Mouse (Mus musculus) embryo, embryonic 10.5 days (tissue): ENCODE data around the gene Slc4a2.

Experiments
- DNase-seq: peaks from one replicate; pipeline ENCODE4 v3.0.0-alpha.2; 2015; ENCODE audit warnings: low spot score

Gene Slc4a2

DNA sequence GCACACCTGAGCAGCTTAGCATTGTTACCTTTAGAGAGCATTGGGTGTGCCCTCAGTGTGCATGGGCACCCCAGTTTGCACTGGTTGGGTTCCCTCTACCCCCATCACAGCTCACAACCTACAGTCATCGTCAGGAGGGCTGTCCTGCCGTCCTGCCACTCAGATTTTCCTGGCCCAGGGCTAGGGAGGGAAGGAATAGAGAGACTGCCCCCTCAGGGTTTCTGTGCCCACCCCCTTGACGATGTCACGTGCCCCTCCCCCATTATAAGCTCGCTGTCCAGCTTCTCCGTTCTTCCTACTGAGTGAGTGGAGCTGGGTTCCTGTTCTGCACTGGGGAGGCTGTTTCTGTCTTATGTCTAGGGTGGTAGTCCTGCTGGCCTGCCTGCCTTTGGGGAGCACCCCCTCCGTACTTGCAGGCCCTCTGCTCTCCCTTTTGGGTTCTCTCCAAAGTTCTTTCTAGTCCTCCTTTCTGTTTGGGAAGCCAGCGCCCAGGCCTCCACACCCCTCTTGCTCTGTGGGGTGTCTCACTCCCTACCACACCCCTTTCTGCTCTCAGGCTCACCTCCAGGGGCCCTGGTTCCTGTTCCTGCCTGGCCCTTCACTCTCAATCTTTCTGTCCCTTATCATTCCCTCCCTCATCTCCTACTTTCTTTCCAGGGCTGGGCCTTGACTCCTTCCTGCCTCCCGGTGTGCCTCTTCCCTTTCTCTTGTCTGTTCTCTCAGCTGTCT lies 3.1 kb downstream of the Slc4a2 start:
- DNase-seq = no peak

- no peak for DNase-seq
Observed at GRCm38 (mm10) chr5:24427285-24427633, 3.6 kb downstream of the Slc4a2 start.

DNA sequence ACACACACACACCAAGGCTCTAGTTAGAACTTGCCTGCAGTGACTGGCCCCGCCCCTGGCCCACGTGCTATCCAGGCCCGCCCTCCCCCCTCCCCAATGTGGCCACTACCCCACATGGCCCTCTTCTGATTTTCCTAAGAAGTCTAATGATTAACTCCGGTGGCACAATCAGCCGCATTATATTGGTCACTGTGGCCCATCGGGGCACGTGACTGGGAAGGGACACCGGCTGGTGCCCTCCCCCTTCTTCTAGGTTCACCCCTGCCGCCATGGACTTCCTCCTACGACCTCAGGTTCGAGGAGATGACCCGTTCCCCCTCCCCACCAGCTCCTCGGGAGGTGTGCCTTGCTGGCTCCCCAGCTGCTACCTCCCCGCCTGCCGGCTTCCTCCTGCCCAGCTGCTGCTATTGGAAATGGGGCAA lies 4.4 kb downstream of the Slc4a2 start:
- DNase-seq = peak; percentile 59

GRCm38 (mm10) chr5:24428596-24428995 lies 5.0 kb downstream of the Slc4a2 start:
- DNase-seq = no peak

DNA sequence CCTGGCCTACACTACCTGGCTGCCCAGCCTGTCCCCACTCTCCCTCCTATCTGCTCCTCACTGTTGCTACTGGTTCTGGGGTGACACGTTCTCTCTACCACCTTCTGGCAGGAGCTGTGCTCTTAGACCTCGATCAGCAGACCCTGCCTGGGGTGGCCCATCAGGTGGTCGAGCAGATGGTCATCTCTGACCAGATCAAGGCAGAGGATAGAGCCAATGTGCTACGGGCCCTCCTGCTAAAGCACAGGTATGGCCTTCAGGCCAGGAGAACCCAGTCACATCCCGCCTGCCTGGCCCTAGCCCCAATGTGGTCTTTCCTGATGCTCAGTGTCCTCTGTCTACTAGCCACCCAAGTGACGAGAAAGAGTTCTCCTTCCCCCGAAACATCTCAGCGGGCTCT lies 10.4 kb downstream of the Slc4a2 start:
- DNase-seq = no peak

DNA sequence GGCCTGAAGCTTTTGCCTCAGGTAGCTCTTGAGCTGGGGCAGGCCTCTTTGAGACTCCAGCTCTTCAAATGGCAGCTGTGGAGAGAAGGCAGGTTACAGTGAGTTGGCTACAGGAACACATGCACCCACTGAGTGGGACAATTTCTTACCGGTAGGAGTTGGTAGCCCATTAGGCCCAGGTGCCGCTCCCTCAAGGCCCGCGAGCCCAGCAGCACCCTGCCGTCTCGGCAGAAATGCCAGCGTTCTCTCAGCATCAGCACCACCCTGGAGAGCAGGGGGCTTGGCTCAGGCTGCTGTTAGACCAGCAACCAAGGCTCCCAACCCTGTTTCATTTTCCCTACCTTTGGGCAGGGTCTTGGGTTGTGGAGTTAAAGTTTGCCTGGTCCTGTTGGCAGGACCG lies 17.6 kb downstream of the Slc4a2 start:
- DNase-seq = no peak

GRCm38 (mm10) chr5:24442029-24442428 lies 18.4 kb downstream of the Slc4a2 start:
- no peak for DNase-seq

- no peak for DNase-seq
Observed at GRCm38 (mm10) chr5:24443204-24443603, 19.6 kb downstream of the Slc4a2 start.

- DNase-seq = no peak
Observed at GRCm38 (mm10) chr5:24443927-24444326, 20.3 kb downstream of the Slc4a2 start.

- DNase-seq = peak; percentile 97
Observed at GRCm38 (mm10) chr5:24444746-24445427, 21.2 kb downstream of the Slc4a2 start, which contains the start of gene Fastk. TSS of gene Fastk (minus strand) at chr5:24445287.

DNA sequence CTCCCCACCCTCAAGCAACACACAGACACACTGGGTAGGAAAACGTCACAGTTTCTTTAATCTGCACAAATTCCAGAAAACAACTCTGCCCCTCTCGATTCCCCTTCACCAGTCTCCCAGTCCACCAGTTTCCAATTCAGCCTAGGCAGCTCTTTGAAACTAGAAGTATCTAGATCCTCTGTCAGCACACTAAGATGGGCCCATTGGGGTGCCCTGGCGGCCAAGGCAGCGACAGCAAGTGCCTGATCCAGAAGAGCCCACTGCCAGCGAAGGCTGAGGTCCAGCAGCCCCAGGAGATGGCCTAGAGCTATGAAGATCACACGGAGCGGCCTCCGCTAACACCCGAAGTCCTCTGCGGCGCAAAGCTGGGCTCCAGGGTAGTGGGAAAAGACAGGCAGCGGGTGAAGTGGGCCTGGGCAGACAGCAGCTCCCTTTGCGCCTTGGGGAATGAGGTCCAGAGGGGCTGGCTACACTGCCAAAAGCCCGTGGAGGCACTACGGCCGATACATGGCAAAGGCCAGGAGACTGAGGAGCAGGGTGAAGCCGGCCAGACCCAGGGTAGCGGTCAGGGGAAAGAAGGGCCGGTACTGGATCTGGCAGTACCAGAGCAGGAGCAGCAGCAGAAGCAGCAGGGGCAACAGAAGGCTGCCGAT lies 21.9 kb downstream of the Slc4a2 start:
- no peak for DNase-seq

GRCm38 (mm10) chr5:24446630-24447029 lies 23.0 kb downstream of the Slc4a2 start:
- no peak for DNase-seq

DNA sequence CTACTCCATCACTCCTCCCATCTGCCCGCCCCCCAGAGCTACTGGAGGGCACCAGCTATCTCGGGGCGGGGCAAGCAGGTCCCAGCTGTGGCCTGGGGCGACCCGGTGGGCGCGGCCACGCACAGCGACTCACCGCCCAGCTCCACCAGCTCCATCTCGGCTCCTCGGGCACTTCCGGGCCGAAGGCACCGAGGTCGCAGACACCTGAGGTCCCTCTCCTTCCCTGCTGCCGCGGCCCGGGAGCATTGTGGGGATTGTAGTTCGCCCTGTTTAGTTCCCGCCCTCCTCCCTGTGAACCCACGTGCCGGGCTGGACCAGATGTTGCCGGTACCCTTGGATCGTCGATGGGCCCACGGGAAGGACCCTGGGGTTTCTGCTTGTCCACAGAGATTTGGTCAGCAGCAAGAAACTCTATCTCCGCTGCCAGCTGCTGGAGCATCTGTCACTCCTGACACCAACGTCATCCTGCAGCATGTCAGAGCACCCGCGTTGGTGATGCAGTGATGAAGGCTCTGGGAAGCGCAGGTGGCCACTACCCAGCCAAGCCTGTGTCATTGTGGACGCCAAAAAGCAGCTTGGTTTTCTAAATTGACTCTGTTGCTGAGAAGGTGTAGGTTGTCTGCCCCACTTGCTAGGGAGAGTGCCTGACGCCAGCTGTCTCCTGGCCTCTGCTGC lies 24.1 kb downstream of the Slc4a2 start, which contains the start of gene Tmub1:
Gene Tmub1 (minus strand): TSS at position 231 of the 675 bp plus-strand sequence.
- DNase-seq = peak; percentile 85

DNA sequence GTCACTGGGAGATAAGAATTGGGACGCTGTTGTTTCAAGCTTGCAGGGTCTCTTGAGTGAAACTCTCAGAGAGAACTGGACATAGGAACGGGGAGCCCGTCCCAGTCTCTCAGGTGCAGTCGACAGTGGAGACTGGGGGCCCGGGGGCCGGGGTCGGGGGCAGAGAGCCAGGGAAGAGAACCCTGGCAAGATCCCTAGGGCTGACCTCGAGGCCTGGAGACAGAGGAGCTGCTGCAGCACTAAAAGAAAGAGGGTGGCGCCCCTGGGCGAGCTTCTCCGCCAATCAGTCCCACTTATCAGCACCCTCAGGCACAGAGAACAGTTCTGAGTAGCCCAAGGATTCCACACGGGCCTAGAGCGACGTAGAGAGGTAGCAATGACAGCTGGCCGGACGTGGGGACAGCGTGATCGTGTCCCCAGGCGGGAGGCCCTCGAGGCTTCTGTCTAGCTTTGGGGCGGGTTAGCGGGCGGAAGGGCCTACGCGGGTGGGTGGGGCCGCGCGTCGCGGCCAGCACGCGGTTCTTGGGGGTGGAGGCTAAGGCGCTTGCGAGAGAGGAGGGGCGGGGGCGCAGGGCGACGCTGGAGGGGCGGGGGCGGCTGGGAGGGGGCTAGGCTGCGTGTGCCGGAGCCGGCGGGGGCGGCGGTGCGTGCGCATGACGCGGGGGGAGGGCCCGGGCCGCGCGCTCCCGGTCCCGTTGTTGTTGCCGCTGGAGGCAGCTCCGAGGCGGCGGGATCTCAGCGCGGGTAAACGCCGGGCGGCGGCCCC lies 27.8 kb downstream of the Slc4a2 start:
- peak; percentile 88 for DNase-seq

DNA sequence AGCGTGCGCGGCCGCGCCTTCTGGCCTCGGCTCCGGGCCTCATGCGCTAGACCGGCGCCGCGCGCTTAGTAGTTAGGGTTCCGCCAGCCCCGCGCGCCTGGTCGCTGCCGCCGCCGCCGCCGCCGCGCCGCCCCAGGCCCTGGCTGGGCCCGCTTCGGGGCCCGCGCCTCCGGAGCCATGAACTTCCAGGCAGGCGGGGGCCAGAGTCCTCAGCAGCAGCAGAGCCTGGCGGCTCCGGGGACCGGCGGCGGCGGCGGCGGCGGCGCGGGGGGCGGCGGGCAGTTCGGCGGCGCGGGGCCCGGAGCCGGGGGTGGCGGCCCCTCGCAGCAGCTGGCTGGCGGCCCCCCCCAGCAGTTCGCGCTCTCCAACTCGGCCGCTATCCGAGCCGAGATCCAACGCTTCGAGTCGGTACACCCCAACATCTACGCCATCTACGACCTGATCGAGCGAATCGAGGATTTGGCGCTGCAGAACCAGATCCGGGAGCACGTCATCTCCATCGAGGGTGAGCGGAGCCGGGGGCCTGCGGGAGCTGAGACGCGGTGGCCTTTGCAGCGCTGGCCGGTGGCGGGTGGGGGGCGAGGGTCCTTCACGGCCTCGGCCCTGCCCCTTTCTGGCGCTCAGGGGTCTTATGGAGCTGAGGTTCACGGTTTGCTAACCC lies 28.5 kb downstream of the Slc4a2 start, which contains the start of gene Agap3:
Gene Agap3 (plus strand): TSS at position 148 of the 661 bp plus-strand sequence.
- DNase-seq = no peak

DNA sequence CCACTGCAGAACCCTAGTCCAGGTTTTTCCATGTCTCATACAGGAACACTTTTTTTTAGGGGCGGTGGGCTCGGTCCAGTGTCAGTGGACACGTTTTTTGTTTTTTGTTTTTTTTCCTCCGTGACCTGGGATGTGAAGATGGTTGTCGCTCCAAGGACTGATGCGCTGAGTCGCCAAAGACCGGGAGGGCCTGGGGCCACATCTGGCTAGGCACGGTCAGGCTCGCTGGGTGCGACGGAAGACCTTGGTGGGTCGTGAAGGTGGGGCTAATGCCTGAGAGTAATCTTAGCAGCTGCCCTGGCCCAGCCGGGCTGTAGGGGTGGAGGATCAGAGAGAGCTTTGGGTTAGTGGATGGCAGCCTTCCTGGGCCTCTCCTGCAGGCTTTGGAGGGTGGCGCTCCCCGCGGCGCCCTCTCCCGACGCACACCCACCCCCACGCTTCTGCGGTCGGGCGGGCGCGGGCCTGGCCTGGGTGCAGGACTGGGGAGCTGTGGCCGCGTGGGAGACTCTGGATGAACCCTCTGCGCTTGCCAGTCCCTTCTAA lies 29.1 kb downstream of the Slc4a2 start:
- DNase-seq = peak; percentile 45

- peak; percentile 58 for DNase-seq
Observed at GRCm38 (mm10) chr5:24453283-24453984, 29.8 kb downstream of the Slc4a2 start.

GRCm38 (mm10) chr5:24453985-24454303 lies 30.3 kb downstream of the Slc4a2 start:
- DNase-seq = no peak

DNA sequence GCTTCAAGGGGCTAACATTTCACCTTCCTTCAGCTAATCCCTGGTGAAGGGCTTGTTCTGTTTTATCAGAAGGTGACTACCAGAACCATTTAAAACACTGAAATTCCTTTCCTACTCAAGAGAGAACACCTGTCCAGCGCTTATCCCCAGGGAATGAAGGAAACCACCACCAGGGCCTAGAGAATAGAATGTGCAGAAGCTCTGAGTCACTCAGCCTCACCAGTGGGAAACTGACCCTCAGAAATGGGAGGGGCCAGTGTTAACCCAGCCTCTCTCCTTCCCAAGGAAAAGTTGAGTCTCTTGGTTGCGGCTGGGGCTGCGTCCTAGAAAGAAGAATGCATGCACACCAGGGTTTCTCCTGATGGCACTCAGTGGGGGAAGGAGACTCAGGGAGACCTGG lies 31.4 kb downstream of the Slc4a2 start:
- DNase-seq = no peak

- no peak for DNase-seq
Observed at GRCm38 (mm10) chr5:24455613-24456012, 32.0 kb downstream of the Slc4a2 start.
